Mouse (Mus musculus) heart, adult 18-20 months (tissue): ENCODE measurements around the gene Gm17268. TPM values are rescaled to one million over a fixed set of nuclear protein-coding genes. Genes with fewer than 3 reads are reported as not detected.

Source experiments
- total RNA-seq, 2 experiments: library from RNA; stranded (reverse); gene quantifications; 2 replicates each; pipeline ENCODE4 v1.2.3; 2021

Gene Gm17268
- total RNA-seq, 2 experiments from 2014 or later, result not detected

Other genes with a start within 250 kb of the Gm17268 start
- under 1 TPM; 0.10 to 0.18 TPM for gene 5530401A14Rik, start 177.9 kb downstream of the Gm17268 start, total RNA-seq
- gene Asic2, start 70.1 kb downstream of the Gm17268 start, total RNA-seq, result not detected
- gene Ccl2, start 3.0 kb downstream of the Gm17268 start, total RNA-seq, result 1 to 10 TPM in 1 of 2 experiments, under 1 TPM in 1; 0.49 to 1.1 TPM
- gene Ccl7, start 7.2 kb upstream of the Gm17268 start, total RNA-seq, result under 1 TPM in 1 of 2 experiments, not detected in 1; 0.45 TPM
- 1 to 10 TPM; 3.8 to 4.1 TPM for gene Ccl11, start 19.3 kb upstream of the Gm17268 start, total RNA-seq
- under 1 TPM in 1 of 2 experiments, not detected in 1; 0.84 TPM for gene Ccl12, start 63.3 kb upstream of the Gm17268 start, total RNA-seq
- gene Ccl8, start 76.6 kb upstream of the Gm17268 start, total RNA-seq, result 1 to 10 TPM; 1.3 to 1.4 TPM